In genomic region chr12:117688655-117689548, GRCm38 (mm10) we compare ENCODE assay signal across 8 mouse cellular contexts.
DNase-seq lines count a peak whose midpoint lies in the region; ATAC-seq and TF ChIP-seq lines count a peak whose summit lies in the region.

No protein-coding gene starts in this region.

- H3K27me3 ChIP-seq in heart, adult 2 months (ENCODE audit: control insufficient read depth, insufficient read depth, low read length), result no peaks in the 10 kb centered on the region
- no peaks in the 10 kb centered on the region for H3K27me3 ChIP-seq in cerebellum, adult 2 months (ENCODE audit: control insufficient read depth, insufficient read depth, low read length)
- no peaks in the 10 kb centered on the region for H3K27me3 ChIP-seq in forebrain, embryonic 16.5 days (replicated peaks; ENCODE audit: control insufficient read depth, insufficient read depth, low read length)
- no peaks in the 10 kb centered on the region for H3K27me3 ChIP-seq in kidney, embryonic 16.5 days (ENCODE audit: insufficient read depth, low read length)
- no peaks in the 10 kb centered on the region for H3K27me3 ChIP-seq in neural tube, embryonic 15.5 days (replicated peaks)

- no peak overlapping the region for H3K9ac ChIP-seq in heart, adult 2 months (ENCODE audit: low read depth, low read length)
- H3K9ac ChIP-seq in forebrain, embryonic 16.5 days (replicated peaks; ENCODE audit: low read depth, low read length), result peak overlapping the region; percentile 72
- H3K9ac ChIP-seq in kidney, embryonic 16.5 days (replicated peaks; ENCODE audit: low read length), result peak overlapping the region; percentile 52; the same call in 1 of the 2 replicates
- H3K9ac ChIP-seq in neural tube, embryonic 15.5 days (replicated peaks), result peak overlapping the region; percentile 64

- intact Hi-C loops in heart, adult 2 months (cut with DNase I), result loop anchor here (2.0 to 5.0 kb wide), 2 partner anchors 14 to 67 kb away; no protein-coding TSS in a partner anchor
- intact Hi-C loops in heart, postnatal 36 days (cut with DNase I), result no loop called here

- no peaks in the 10 kb centered on the region for H3K9me3 ChIP-seq in forebrain, embryonic 16.5 days (ENCODE audit: control insufficient read depth, low read length)
- H3K9me3 ChIP-seq in kidney, embryonic 16.5 days (ENCODE audit: low read length), result no peaks in the 10 kb centered on the region
- H3K9me3 ChIP-seq in neural tube, embryonic 15.5 days (replicated peaks), result no peaks in the 10 kb centered on the region

- no peaks in the 10 kb centered on the region for H3K79me2 ChIP-seq in heart, adult 2 months (replicated peaks; ENCODE audit: control insufficient read depth, insufficient read depth, low read length)

- 45% methylated on average over 32 of the region's 32 CpGs for WGBS in heart, adult 2 months
- 3% methylated on average over 32 of the region's 32 CpGs for WGBS in cerebellum, adult 2 months
- WGBS in forebrain, embryonic 16.5 days, result 4% methylated on average over 32 of the region's 32 CpGs
- 7% methylated on average over 32 of the region's 32 CpGs for WGBS in kidney, embryonic 16.5 days
- 2% methylated on average over 32 of the region's 32 CpGs for WGBS in neural tube, embryonic 15.5 days

- ATAC-seq in forebrain, embryonic 16.5 days, result peak; percentile 94
- peak; percentile 92 for ATAC-seq in kidney, embryonic 16.5 days (ENCODE audit: low FRiP score, low TSS enrichment)
- peak; percentile 90 for ATAC-seq in neural tube, embryonic 15.5 days (ENCODE audit: low FRiP score)

- H3K27ac ChIP-seq in heart, adult 2 months, result no peak overlapping the region; the same call in 1 of the 2 replicates
- H3K27ac ChIP-seq in cerebellum, adult 2 months (ENCODE audit: insufficient read depth, low read length), result no peak overlapping the region
- H3K27ac ChIP-seq in forebrain, embryonic 16.5 days (ENCODE audit: low read length), result peak overlapping the region; percentile 92
- H3K27ac ChIP-seq in kidney, embryonic 16.5 days (ENCODE audit: low read length), result no peak overlapping the region
- H3K27ac ChIP-seq in neural tube, embryonic 15.5 days (replicated peaks), result peak overlapping the region; percentile 92

- peaks cover 2% of the 10 kb centered on the region for H3K36me3 ChIP-seq in heart, adult 2 months (ENCODE audit: control insufficient read depth, insufficient read depth, low read length)
- no peaks in the 10 kb centered on the region for H3K36me3 ChIP-seq in forebrain, embryonic 16.5 days (ENCODE audit: control insufficient read depth, insufficient read depth)
- H3K36me3 ChIP-seq in kidney, embryonic 16.5 days (ENCODE audit: insufficient read depth, low read length), result no peaks in the 10 kb centered on the region
- no peaks in the 10 kb centered on the region for H3K36me3 ChIP-seq in neural tube, embryonic 15.5 days

- no peak for TF ChIP-seq CTCF in heart, adult 2 months (IDR thresholded peaks at IDR 0.05)
- no peak for TF ChIP-seq CTCF in cerebellum, adult 2 months (IDR thresholded peaks at IDR 0.05; ENCODE audit: borderline replicate concordance, insufficient read depth, low read depth, low read length)

- H3K4me2 ChIP-seq in forebrain, embryonic 16.5 days (ENCODE audit: low read length), result peak overlapping the region; percentile 52
- peak overlapping the region; percentile 62 for H3K4me2 ChIP-seq in kidney, embryonic 16.5 days (replicated peaks; ENCODE audit: low read depth, low read length)
- H3K4me2 ChIP-seq in neural tube, embryonic 15.5 days, result peak overlapping the region; percentile 65

- 0 out of 2 replicates have a peak overlapping the region, but pooled peaks have one; percentile 20 for H3K4me3 ChIP-seq in heart, adult 2 months
- H3K4me3 ChIP-seq in cerebellum, adult 2 months (replicated peaks; ENCODE audit: insufficient read depth, low read depth, low read length), result peak overlapping the region; percentile 58
- H3K4me3 ChIP-seq in forebrain, embryonic 16.5 days (replicated peaks; ENCODE audit: low read length), result peak overlapping the region; percentile 62
- H3K4me3 ChIP-seq in kidney, embryonic 16.5 days (ENCODE audit: low read length), result peak overlapping the region; percentile 42
- H3K4me3 ChIP-seq in neural tube, embryonic 15.5 days (replicated peaks), result peak overlapping the region; percentile 57

- no peaks in the 10 kb centered on the region for H3K4me1 ChIP-seq in heart, adult 2 months (ENCODE audit: control insufficient read depth, insufficient read depth, low read length)
- no peaks in the 10 kb centered on the region for H3K4me1 ChIP-seq in cerebellum, adult 2 months (ENCODE audit: control insufficient read depth, insufficient read depth, low read length)
- peaks cover 28% of the 10 kb centered on the region for H3K4me1 ChIP-seq in forebrain, embryonic 16.5 days (replicated peaks; ENCODE audit: control insufficient read depth, insufficient read depth, low read length)
- peaks cover 17% of the 10 kb centered on the region for H3K4me1 ChIP-seq in kidney, embryonic 16.5 days (ENCODE audit: insufficient read depth, low read length)
- H3K4me1 ChIP-seq in neural tube, embryonic 15.5 days, result peaks cover 67% of the 10 kb centered on the region

- no peak for DNase-seq in heart, adult 2 months
- no peak for DNase-seq in heart, postnatal 36 days
- DNase-seq in cerebellum, adult 2 months, result peak; percentile 58 to 60
- DNase-seq in liver, result peak; percentile 39
- DNase-seq in spleen, adult 18-20 months, result no peak

- no peak for TF ChIP-seq EP300 in heart, adult 2 months (IDR thresholded peaks at IDR 0.05; ENCODE audit: insufficient read depth, low read depth, low read length)

- no peak for TF ChIP-seq POLR2A in heart, adult 2 months (IDR thresholded peaks at IDR 0.05; ENCODE audit: insufficient read depth, low read depth, low read length)
- no peak for TF ChIP-seq POLR2A in cerebellum, adult 2 months (IDR thresholded peaks at IDR 0.05; ENCODE audit: borderline replicate concordance, insufficient read depth, low read length)

Comparison
In these comparisons a context has a peak if more than half of its experiments do, and no peak if none do; other contexts are left out.
1. DNase-seq: peak in cerebellum, adult 2 months (2 of 2) and liver (single experiment); none in heart, adult 2 months (0 of 2), heart, postnatal 36 days (0 of 2) and spleen, adult 18-20 months (0 of 2).
2. H3K27ac ChIP-seq: peak in forebrain, embryonic 16.5 days (single experiment) and neural tube, embryonic 15.5 days (single experiment); none in heart, adult 2 months (single experiment), cerebellum, adult 2 months (single experiment) and kidney, embryonic 16.5 days (single experiment).
3. Peak in every context shown above with its lines, with median percentiles within 50 percentile points of each other: H3K4me3 ChIP-seq, ATAC-seq and H3K4me2 ChIP-seq.